Mouse (Mus musculus): ENCODE measurements around the gene Tada2a.

The Tada2a gene

DNA sequence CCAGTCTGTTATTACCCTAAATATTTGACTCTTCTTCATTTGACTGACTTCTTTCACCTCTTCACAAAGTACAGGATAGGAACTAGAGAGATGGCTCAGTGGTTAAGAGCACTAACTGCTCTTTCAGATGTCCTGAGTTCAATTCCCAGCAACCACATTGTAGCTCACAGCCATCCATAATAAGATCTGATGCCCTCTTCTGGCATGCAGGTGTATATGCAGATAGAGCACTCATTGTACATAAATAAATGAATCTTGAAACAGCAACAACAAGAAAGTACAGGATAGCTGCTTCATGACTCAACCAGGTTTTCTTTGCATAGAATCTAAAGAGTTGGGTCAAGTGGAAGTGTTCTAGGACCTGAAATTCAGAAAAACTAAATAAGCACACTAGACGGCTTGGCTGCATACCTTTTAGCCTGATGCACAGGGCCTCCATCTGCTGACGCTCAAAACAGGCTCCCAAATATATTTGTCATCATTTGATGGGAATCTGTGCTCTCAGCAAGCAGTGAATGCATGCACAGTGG is 5.0 kb upstream of the Tada2a start:
- peak; percentile 25 for DNase-seq (ENCODE audit: low read depth, low spot score)

DNA sequence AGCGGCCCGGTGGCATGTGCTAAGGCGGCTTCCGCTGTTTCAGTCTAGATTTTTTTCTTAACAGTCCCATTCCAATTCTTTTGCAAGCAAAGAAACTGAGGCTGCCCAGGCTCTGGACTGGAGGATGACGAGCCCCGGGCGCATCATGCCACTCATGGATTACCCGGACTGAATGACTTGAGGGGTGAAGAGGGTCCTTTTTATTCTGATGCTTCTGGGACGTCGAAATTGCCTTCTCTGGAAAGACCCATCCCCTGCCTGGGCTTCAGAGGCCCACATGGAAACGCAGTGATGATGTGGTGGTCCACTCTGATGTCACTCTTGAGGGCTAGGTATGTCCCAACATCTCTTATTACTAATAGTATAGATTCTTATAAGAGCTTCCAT is 392 bp upstream of the Tada2a start:
- H3K36me3 ChIP-seq (ENCODE audit: control insufficient read depth, insufficient read depth, low read length, poor library complexity, severe bottlenecking), result 0 out of 2 replicates have a peak, but pooled peaks cover 2% of the 10 kb centered on the region
- H3K27me3 ChIP-seq (ENCODE audit: control insufficient read depth, insufficient read depth, low read length, poor library complexity, severe bottlenecking), result peaks cover 2% of the 10 kb centered on the region; the same call in 1 of the 2 replicates
- DNase-seq (ENCODE audit: low read depth, low spot score), result no peak

More for the DNA sequence above, 5.0 kb upstream of the Tada2a start:
- peaks cover 2% of the 10 kb centered on the region; the same call in 1 of the 2 replicates for H3K27me3 ChIP-seq (ENCODE audit: control insufficient read depth, insufficient read depth, low read length, poor library complexity, severe bottlenecking)
- no peaks in the 10 kb centered on the region for H3K36me3 ChIP-seq (ENCODE audit: control insufficient read depth, insufficient read depth, low read length, poor library complexity, severe bottlenecking)

DNA sequence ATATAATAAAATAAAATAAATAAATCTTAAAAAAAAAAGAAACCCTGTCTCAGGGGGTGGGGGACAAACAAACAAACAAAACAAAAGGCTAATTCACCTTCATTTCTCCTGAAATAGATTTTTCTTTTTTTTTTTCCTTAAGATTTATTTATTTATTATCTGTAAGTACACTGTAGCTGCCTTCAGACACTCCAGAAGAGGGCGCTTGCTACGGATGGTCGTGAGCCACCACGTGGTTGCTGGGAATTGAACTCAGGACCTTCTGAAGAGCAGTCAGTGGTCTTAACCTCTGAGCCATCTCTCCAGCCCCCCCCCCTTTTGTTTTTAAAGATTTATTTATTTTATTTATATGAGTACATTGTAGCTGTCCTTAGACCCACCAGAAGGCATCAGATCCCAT is 1.4 kb downstream of the Tada2a start:
- H3K27me3 ChIP-seq (ENCODE audit: control insufficient read depth, insufficient read depth, low read length, poor library complexity, severe bottlenecking), result peaks cover 2% of the 10 kb centered on the region; the same call in 1 of the 2 replicates
- DNase-seq (ENCODE audit: low read depth, low spot score), result peak; percentile 11
- 0 out of 2 replicates have a peak, but pooled peaks cover 2% of the 10 kb centered on the region for H3K36me3 ChIP-seq (ENCODE audit: control insufficient read depth, insufficient read depth, low read length, poor library complexity, severe bottlenecking)

DNA sequence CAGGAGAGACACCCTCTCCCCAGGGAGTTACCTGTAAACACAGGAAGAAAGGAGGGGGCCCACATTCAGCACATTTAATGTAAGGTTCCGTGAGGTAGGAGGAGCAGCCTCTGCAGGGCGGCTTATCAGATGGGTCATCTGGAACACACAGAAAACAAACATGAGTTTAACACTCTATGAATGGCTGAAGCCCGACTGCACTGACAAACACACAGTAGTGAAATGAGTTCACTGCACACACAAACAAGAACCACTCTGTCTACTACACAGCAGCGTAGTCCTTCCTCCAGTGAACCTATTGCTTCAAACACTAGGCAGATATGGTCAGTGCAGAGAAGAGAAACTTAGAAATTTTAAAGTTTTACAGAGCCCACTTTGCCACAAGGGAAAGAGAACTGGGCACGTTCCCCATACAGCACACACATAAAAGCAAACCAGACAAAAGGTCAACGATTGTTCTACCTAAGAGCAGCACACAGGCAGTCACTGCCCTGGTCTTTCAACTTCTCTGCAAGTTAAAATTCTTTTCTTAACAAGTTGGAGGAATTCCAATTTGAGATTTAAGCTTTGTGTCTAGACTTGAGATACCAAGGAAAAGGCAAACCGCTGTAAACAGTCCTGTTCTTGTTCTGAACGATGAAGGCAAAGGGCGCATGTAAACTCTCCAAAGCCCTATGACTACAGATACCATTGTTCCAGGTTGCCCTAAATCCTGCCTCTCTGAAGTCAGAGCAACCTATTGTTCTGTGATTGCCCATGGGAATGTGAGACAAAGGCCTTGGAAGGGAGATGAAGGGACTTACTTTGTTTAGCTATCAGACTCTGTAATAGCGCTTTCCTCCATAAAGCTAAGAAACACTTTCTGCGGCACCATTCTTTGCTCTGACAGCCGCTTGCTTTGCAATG is 8.1 kb downstream of the Tada2a start:
- no peak for DNase-seq (ENCODE audit: low read depth, low spot score)
- Histone ChIP-seq H3K36me3 (ENCODE audit: control insufficient read depth, insufficient read depth, low read length, poor library complexity, severe bottlenecking) (0 out of 2 replicates have a peak, but pooled peaks cover 1% of the 10 kb centered on the region), H3K27me3 (ENCODE audit: control insufficient read depth, insufficient read depth, low read length, poor library complexity, severe bottlenecking) (no peaks in the 10 kb centered on the region)

DNA sequence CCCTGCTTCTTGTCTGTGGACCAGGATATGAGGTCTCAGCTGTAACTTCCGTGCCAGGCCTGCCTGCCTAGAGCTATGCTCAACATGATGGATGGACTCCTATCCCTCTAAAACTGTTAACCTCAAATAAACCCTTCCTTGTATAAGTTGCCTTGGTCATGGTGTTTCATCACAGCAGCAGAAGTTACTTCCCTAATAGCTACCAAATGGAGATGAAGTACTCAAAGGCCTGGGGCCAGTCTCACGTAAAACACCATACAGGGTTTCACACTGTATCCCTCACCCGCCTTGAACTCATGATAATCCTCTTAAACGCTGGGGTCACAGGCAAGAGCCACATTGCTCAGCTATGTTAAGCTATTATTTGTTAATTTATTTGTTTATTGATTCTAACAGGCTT is 12.0 kb downstream of the Tada2a start:
- H3K36me3 ChIP-seq (ENCODE audit: control insufficient read depth, insufficient read depth, low read length, poor library complexity, severe bottlenecking), result 0 out of 2 replicates have a peak, but pooled peaks cover 1% of the 10 kb centered on the region
- no peak for DNase-seq (ENCODE audit: low read depth, low spot score)
- H3K27me3 ChIP-seq (ENCODE audit: control insufficient read depth, insufficient read depth, low read length, poor library complexity, severe bottlenecking), result no peaks in the 10 kb centered on the region

DNA sequence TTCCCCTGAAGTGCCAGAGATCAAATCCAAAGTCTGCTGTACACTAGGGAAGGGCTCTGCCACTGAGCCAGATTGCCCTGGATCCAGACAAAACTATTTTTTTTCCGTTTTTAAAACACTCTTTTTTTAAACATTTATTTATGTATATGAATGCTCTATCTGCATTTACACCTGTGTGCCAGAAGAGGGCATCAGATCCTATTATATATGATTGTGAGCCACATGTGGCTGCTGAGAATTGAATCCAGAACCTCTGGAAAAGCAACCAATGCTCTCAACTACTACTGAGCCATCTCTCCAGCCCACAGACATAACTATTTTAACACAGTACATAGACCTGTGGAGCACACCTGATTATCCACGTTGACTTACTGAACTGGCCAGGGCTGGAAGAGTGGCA is 13.2 kb downstream of the Tada2a start:
- DNase-seq (ENCODE audit: low read depth, low spot score), result peak; percentile 6
- no peaks in the 10 kb centered on the region for H3K27me3 ChIP-seq (ENCODE audit: control insufficient read depth, insufficient read depth, low read length, poor library complexity, severe bottlenecking)
- H3K36me3 ChIP-seq (ENCODE audit: control insufficient read depth, insufficient read depth, low read length, poor library complexity, severe bottlenecking), result 0 out of 2 replicates have a peak, but pooled peaks cover 1% of the 10 kb centered on the region

DNA sequence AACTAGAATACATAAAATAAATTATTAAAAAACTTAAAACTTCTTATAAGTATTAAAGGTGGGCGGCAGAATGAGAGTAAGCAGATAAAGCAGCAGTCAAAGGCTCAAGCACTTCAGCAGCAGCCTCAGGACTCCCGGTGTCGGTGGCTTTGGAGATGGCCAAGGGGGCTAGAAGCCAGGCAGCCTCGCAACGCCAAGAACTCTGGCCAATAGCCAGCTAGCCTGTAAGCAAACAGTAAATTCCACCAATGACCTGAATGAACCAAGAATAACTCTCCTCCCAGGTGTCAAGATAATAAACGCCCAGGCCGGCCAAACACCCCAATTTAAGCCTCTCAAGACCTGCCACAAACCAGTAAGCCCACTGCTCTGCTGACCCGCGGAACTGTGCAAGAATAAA is 13.8 kb downstream of the Tada2a start:
- no peak for DNase-seq (ENCODE audit: low read depth, low spot score)
- 0 out of 2 replicates have a peak, but pooled peaks cover 1% of the 10 kb centered on the region for H3K36me3 ChIP-seq (ENCODE audit: control insufficient read depth, insufficient read depth, low read length, poor library complexity, severe bottlenecking)
- no peaks in the 10 kb centered on the region for H3K27me3 ChIP-seq (ENCODE audit: control insufficient read depth, insufficient read depth, low read length, poor library complexity, severe bottlenecking)

DNA sequence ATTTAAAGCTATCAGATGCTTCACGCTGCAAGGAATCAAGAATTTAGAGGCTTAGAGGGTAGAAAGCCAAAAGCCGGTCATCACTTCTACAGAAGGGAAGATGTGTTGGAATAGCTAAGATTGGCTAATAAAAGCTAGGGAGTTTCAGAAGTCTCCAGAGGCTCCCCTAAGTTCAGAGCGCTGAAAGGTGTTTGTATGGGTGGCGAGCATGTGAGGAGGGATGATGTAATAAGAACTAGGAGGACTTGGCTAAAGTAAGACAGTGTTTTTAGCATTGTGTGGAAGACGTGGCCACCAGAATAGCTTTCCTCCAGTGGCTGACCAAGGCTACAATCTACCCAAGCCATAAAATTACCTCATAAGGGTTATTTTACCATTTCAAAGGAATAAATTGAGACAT is 15.8 kb downstream of the Tada2a start:
- H3K27me3 ChIP-seq (ENCODE audit: control insufficient read depth, insufficient read depth, low read length, poor library complexity, severe bottlenecking), result no peaks in the 10 kb centered on the region
- H3K36me3 ChIP-seq (ENCODE audit: control insufficient read depth, insufficient read depth, low read length, poor library complexity, severe bottlenecking), result no peaks in the 10 kb centered on the region
- DNase-seq (ENCODE audit: low read depth, low spot score), result no peak

DNA sequence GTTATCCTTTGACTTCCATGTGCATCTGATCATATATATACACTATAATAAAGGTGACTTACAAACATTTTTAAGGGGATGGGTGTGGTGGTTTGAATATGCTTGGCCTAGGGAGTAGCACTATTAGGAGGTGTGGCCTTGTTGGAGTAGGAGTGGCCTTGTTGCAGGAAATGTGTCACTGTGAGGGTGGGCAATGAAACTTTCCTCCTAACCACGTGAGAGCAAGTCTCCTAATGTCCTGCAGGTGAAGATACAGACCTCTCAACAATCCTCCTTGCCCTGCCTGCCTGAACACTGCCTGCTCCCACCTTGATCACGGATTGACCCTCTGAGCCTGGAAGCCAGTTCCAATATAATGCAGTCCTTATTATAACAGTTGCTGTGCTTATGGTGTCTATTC is 22.3 kb downstream of the Tada2a start:
- Histone ChIP-seq H3K27me3 (ENCODE audit: control insufficient read depth, insufficient read depth, low read length, poor library complexity, severe bottlenecking) (no peaks in the 10 kb centered on the region), H3K36me3 (ENCODE audit: control insufficient read depth, insufficient read depth, low read length, poor library complexity, severe bottlenecking) (no peaks in the 10 kb centered on the region)
- no peak for DNase-seq (ENCODE audit: low read depth, low spot score)

DNA sequence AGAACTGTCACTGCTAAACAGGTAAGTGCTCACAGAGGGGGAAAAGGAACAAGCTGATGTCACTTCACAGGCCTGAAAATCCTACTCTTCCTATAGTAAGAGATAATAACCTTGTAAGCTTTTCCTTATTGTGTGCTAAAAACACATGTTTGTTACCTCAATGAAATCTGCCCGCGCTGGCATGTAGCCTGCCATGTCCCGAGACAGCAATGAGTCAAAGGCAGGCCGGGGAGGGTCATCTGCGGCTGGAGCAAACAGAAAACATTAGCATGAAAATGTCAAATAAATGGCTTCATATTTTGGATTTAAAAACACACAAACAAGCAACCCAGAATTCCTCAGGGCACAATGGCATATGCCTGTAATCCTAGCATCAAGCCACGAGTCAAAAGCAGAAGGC is 25.4 kb downstream of the Tada2a start:
- Histone ChIP-seq H3K36me3 (ENCODE audit: control insufficient read depth, insufficient read depth, low read length, poor library complexity, severe bottlenecking) (no peaks in the 10 kb centered on the region), H3K27me3 (ENCODE audit: control insufficient read depth, insufficient read depth, low read length, poor library complexity, severe bottlenecking) (no peaks in the 10 kb centered on the region)
- DNase-seq (ENCODE audit: low read depth, low spot score), result no peak

DNA sequence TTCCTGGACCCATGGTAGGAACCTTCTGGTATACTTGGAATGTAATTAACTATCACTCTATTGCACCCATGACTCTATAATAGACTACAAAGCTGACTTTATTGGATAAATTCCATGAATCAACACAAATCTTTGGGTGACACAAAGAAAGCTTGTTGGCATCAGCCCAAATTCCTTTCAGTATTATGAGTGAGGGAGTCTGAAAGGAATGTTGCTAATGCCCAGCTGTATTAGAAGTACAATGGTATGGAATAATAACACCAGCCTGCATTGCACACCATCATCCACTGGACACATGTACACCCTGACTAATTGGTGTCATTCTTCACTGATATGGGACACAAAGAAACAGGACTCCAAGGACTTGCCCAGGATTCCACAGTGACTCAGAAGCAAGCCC is 28.2 kb downstream of the Tada2a start:
- no peaks in the 10 kb centered on the region for H3K36me3 ChIP-seq (ENCODE audit: control insufficient read depth, insufficient read depth, low read length, poor library complexity, severe bottlenecking)
- H3K27me3 ChIP-seq (ENCODE audit: control insufficient read depth, insufficient read depth, low read length, poor library complexity, severe bottlenecking), result no peaks in the 10 kb centered on the region
- no peak for DNase-seq (ENCODE audit: low read depth, low spot score)

DNA sequence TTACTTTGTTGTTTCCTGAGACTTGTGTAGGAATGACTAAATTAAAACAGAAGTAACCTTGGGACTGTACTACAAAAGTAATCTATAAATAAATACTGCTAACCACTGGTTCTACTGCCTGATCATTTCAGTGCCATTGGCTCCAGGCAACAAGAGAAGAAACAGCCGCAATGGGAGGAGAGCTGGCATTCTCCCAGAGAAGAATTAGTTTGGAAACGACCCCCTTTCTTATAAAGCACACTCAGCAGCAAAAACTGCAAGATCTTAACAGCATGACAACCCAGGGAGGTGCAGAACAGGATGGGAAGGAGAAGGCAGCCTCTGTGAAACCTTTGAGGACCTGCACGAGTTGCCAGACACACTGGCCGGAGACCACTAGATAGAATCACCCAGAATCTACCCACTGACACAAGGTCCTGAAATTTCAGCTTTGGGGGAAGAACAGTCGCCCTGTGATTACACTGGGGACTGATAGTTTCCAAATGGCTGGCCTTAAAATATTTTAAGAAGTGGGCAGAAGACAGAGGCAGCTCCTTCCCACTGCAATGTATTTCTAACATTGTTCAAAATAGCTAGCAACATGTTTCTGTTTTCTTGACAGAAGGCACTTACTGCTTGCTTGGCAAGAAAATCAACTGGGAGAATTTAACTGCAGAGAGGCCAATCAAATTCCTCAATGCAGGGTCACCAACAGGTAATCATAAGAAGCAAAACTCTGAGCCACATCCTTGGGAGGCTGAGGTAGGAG is 32.0 kb downstream of the Tada2a start:
- DNase-seq (ENCODE audit: low read depth, low spot score), result no peak
- Histone ChIP-seq H3K36me3 (ENCODE audit: control insufficient read depth, insufficient read depth, low read length, poor library complexity, severe bottlenecking) (no peaks in the 10 kb centered on the region), H3K27me3 (ENCODE audit: control insufficient read depth, insufficient read depth, low read length, poor library complexity, severe bottlenecking) (no peaks in the 10 kb centered on the region)

DNA sequence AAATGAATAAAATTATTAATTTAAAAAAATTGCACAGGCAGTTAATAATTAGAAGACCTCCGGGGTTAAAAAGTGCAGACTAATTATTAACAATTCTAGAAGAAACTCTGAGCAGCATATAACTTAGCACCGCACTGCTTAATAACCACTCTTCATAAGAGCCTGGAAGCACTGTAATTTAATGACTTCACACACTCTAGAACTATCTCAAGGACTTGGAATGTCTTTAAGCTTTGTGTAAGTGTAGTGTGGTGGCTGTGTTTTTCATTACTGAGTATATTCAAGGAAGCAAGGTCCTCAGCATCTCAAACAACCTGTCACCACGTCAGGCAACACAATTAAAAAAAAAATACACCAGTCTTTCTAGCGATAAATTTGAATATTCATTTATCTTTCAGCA is 34.3 kb downstream of the Tada2a start:
- no peaks in the 10 kb centered on the region for H3K27me3 ChIP-seq (ENCODE audit: control insufficient read depth, insufficient read depth, low read length, poor library complexity, severe bottlenecking)
- no peak for DNase-seq (ENCODE audit: low read depth, low spot score)
- H3K36me3 ChIP-seq (ENCODE audit: control insufficient read depth, insufficient read depth, low read length, poor library complexity, severe bottlenecking), result 0 out of 2 replicates have a peak, but pooled peaks cover 1% of the 10 kb centered on the region

DNA sequence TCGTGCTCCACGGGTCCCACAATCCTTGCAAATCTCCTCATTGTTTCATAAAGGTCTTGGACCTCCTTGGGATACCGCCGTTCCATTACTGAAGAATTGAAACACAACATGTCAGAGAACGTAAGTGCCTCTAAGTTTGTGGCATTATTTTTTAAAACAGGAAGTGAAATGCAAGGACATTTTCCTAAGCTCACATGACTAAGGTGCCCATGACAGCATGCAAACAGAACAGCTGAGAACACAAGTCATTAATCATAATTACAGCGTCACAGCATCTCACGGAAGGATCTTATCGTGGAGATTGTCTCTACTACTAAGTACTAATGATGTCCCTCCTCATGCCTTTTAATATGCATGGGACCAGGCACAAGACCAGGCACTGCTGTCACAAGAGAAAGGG is 38.8 kb downstream of the Tada2a start:
- 0 out of 2 replicates have a peak, but pooled peaks cover 1% of the 10 kb centered on the region for H3K36me3 ChIP-seq (ENCODE audit: control insufficient read depth, insufficient read depth, low read length, poor library complexity, severe bottlenecking)
- peak; percentile 16 for DNase-seq (ENCODE audit: low read depth, low spot score)

DNA sequence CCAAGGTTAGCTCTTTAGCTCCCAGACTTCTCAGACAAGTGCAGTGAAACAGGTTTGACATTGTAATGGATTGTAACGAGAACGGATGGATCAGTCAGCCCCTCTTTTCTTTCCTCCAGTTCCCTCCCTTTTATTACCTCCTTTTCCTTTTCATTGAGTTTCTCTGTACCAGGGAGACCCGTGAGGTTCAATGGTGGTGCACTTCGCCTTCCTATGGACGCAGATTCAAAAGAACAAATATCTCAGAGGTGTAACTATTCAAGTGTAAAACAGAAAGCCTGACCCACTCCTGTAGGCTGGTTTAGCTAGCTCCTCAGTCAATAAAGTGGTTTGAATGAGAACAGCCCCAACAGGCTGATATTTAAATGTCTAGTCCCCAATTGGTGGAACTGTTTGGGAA is 47.5 kb downstream of the Tada2a start:
- H3K36me3 ChIP-seq (ENCODE audit: control insufficient read depth, insufficient read depth, low read length, poor library complexity, severe bottlenecking), result no peaks in the 10 kb centered on the region
- DNase-seq (ENCODE audit: low read depth, low spot score), result no peak

More for the DNA sequence above, 38.8 kb downstream of the Tada2a start:
- H3K27me3 ChIP-seq (ENCODE audit: control insufficient read depth, insufficient read depth, low read length, poor library complexity, severe bottlenecking), result no peaks in the 10 kb centered on the region

More for the DNA sequence above, 47.5 kb downstream of the Tada2a start:
- H3K27me3 ChIP-seq (ENCODE audit: control insufficient read depth, insufficient read depth, low read length, poor library complexity, severe bottlenecking), result no peaks in the 10 kb centered on the region
